Mouse (Mus musculus) lung, postnatal 4 days (tissue): ENCODE data around the gene Kcnf1.

Experiments
- DNase-seq, 2 experiments: peaks; one replicate each; pipeline ENCODE4 v3.0.0; 2021

Gene Kcnf1

DNA sequence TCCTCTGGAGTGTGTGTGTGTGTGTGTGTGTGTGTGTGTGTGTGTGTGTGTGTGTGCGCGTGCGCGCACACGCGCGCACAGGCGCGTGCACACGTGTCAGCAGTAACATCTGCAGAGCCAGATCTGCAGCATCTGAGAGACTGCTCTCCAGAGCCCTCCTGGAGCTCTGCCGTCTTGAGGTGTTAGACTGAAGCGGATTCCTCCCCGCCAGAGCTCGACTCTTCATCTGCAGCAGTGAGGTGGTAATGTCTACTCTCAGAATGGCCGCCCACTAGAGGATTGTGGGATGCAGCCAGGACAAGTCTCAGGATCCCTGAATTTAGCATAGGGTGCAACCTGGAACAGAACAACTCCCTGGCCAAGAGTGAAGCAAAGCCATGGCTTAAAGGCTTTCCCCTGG is 19.1 kb downstream of the Kcnf1 start:
- DNase-seq: no peak

DNA sequence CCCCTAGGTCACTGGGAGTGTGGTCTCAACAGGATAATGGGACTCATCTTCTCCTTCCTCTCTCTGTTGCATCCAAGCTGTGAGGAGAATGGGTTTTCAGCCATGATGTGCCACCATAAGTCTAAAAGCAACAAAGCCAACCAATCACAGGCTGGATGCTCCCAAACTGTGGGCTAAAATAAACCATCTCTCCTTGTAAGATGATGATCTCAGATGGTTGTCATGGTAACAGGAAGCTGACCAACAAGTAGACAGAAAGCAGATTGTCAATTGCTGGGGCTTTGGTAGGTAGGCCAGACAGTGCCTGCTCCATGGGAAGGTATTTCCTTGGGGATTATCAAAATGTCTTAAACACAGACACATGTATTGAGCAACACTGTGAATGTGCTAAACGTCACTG is 20.9 kb downstream of the Kcnf1 start:
- no peak for DNase-seq

DNA sequence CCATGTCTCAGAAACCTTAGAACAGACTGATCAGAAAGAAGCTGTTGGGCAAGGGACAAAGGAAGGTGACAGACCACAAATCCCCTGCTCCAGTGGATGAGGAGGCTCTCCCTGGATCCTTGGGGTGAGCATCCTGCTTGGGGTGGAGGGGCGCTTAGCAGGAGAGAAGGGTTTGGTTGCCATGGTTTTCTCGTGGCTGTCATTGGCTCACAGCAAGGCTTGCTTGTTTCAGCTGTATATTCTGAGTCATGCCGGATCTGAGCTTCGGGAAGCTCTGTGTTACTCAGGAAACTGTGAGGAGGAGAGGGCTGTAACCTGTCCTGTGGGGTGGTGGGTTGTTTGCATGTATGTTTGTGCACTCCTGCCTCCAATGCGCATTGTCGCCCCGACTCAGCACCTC is 23.8 kb downstream of the Kcnf1 start:
- DNase-seq: no peak

DNA sequence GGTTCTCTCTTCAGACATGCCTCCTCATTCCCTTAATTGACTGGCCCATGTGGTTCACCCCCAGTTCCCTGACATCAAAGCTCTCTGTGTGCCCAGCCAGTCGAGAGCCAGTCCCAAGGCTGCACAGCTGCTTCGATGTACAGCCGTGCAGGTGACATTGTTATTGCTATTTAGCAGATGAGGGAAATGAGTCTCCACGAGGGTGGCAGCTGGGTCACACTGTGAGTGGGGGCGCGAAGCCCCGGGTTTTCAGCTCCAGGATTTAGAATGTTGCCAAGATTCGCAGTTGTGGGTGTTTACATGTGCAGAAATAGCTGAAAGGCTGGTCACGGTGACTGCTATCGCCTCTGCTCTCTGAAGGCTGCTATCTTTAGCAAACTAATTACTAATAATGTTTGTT is 27.8 kb downstream of the Kcnf1 start:
- no peak for DNase-seq

DNA sequence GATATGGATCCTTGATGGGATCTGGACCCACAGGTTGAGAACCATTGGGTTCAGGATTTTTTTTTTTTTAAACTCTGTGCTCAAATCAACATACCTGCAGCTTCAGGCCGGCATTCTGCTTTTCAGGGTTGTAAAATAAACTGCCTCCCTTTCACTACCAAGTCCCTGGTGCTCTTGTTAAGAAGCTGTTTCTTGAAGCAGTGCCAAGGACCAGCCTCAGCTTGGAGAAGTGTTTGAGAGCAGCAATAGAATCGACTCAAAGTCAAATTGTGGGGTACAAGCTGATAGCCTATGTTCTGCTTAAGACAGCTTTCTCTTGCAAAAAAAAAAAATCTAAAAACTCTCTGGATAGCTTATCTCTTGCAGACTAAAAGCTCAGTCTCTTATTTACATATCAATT is 34.9 kb downstream of the Kcnf1 start:
- DNase-seq: no peak

DNA sequence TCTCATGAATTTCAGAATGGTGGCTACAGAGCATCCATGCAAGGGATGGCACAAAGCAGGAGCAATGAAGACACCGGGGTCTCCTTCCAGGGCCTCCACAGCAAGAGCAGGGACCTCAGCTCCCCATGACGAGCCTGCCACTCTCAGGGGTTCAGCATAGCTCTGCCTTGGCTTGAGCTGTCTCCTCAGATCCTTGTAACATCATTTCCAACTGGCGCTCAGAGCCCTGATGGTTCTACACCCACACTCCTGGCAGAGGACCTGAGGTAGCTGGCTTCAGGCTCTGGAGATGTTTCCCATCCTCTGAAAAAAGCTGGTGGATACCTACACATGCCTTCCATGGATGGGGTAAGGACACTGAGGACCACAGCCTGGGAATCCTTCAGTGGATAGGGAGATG is 36.3 kb downstream of the Kcnf1 start:
- DNase-seq: no peak

DNA sequence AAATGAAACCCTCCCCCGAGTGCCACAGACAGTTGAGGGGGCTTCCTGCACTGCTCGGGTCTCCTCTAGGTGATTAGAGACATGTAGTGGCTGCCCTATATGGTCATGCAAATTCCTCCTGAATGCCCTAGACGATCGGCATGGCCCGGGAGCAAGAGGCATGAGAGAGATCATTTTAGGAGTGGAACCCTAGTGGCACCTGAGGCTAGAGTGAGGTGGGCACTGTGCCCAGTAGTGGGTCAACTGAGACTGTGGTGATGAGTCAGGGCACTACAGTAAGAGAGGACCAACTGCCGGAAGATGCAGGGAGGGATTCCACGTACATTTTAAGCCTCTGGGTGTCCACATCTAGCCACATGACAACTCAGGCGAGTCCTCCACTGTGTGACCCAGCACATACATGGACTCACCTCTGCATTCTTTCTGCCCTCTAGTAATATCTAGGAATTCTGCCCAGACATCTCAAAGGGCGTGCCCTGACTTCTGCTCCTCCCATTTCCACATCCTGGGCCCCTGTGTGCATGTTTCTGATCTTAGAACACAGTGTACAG is 42.1 kb downstream of the Kcnf1 start:
- DNase-seq: no peak

DNA sequence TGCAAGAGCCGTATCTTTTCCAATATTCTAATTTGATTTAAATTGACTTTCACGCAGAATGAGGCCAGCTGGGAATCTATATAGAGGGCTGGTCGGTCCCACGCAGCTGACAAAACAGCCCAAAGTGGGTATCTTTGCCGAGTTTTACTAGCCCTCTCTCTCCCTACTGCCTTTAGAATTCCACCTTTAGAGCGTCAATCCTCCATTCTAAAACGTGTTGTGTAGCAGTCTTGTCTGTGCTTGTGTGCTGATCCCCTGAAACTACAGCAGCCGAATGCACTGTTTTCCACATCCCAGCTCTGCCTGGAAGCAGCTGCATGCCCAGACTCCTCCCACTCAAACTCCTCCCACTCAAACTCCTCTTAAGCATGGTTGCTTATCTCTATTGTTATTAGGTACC is 44.4 kb downstream of the Kcnf1 start:
- DNase-seq: no peak

DNA sequence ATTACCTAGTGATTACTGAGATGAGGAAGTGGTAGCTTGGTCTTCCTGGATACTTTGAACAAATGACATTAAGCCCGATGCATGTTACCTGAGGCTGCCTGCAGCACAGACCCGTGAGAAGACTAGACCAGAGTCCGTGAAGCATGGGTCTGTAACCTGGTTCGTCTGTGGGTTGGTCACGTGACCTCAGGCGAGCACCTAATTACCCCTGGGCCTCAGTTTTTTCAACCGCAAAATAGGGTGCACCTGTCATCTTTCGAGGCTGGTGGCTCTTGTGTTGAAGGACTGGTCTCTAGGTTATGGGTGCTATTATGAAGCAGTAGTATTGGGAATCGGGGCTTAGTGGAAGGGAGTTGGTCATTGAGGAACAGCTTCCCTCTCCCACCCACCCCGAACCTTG is 45.1 kb downstream of the Kcnf1 start:
- DNase-seq: no peak

DNA sequence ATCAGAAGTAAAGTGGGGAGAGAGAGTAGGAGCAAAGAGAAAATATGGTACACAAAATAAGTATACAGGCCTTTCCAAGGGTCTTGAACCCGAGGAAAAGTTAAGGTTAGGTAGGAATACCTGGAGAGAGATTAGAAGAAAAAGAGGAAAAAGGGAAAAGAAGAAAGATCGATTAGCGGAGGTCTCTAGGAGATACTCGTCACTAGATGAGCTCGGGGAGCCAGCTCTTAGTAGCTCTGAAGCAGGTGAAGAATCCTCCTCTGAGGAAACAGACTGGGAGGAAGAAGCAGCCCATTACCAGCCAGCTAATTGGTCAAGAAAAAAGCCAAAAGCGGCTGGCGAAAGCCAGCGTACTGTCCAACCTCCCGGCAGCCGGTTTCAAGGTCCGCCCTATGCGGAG is 53.8 kb downstream of the Kcnf1 start:
- peak in 1 of 2 experiments; percentile 14 for DNase-seq
